Mouse (Mus musculus) gastrocnemius, postnatal 4 days (tissue): ENCODE results near the gene Crtc3. TPM values are rescaled to one million over a fixed set of nuclear protein-coding genes. Genes with fewer than 3 reads are reported as not detected.

Source experiments
- DNase-seq, 2 experiments: peaks; one replicate each; pipeline ENCODE4 v3.0.0; 2021 to 2022; ENCODE audit warnings: low spot score in 2 of 2, mixed read lengths in 2 of 2
- total RNA-seq, 2 experiments: library from RNA; stranded (reverse); gene quantifications; 2 replicates each; pipeline ENCODE4 v1.2.3; 2021

Crtc3 gene
- total RNA-seq, 2 experiments from 2014 or later, result 28.7 to 32.1 TPM

DNA sequence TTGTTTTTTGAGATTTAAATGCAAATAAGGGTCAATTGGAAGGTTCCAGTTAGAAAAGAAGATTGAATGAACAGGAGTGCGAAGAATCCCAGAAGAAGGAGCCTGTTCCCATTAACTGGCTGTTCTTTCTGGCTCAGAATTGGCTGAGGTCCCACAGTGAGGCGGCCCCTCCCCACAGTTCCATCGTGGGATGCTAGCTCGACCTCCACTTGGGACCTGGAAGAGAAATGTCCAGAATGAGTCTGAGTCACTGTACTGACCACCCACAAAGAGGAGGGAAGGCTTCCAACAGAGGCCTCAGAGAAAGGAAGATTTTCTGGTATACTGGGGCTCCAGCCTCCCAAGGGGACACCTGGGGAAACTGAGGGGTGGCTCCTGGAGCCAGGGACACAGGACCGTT, 130.1 kb downstream of the Crtc3 start:
- no peak for DNase-seq

DNA sequence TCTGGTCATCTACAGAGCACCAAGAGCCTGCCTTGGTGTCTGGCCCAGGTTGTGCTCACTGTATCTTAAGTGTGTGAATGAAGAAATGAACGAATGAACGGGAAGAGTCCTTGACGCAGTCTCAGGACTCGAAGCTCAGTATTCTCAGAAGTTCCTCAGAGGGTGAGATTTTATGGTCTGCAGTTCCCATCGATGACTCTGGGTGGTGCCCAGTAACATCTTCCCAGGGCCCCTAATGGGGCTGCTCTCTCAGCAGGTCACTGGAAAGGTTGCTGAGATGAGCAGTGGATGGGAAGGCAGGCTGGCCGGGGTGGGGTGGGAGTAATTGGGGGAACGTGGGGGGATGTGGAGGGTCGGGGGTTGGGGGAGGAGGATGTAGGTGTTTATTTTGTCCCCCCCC, 130.6 kb downstream of the Crtc3 start:
- DNase-seq, result no peak

DNA sequence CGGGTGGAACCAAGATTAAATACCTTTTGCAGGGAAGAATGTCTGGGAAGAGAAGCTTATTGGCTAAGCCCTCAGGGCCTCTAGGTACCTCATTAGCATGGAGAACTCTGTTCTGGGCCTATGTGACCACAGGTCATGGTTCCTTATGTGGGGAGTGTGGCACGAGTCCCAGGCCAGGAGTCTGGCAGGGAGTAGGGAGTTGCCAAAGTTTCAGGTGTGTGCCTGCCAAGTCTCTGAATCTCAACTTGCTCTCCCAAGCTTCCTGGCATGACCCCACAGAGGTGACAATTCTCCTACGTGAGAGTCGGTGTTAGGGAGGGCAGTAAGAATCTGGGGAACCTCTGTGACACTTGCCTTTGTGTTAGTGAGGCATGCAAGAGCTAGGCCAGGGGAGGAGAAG, 131.5 kb downstream of the Crtc3 start:
- DNase-seq, result no peak

DNA sequence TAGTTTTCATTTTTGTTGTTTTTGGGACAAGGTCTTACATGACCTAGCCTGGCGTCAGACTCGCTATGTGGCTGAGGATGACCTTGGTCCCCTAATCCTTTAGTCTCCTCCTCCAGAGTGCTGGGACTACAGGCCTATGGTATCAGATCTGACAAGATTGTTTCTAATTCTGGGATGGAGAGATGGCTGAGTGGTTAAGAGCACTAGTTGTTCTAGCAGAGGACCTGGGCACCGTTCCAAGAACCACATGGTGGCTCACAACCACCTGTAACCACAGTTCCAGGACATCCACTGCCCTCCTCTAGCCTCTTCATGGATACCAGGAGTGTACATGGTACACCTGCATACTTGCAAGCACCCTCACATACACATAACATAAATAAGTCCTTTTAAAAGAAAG, 132.5 kb downstream of the Crtc3 start:
- no peak for DNase-seq

DNA sequence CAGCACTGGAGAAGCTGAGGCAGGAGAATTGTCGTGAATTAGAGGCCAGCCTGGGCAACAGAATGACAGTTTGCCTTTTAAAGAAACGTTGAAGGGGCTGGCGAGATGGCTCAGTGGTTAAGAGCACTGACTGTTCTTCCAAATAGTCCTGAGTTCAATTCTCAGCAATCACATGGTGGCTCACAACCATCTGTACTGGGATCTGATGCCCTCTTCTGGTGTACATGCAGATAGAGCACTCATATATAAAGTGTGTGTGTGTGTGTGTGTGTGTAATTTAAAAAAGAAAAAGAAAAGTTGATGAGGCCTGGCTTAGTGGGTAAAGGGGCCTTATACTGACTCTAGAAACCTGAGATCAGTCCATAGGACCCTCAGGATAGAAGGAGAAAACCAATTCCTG, 133.5 kb downstream of the Crtc3 start:
- DNase-seq, result no peak

DNA sequence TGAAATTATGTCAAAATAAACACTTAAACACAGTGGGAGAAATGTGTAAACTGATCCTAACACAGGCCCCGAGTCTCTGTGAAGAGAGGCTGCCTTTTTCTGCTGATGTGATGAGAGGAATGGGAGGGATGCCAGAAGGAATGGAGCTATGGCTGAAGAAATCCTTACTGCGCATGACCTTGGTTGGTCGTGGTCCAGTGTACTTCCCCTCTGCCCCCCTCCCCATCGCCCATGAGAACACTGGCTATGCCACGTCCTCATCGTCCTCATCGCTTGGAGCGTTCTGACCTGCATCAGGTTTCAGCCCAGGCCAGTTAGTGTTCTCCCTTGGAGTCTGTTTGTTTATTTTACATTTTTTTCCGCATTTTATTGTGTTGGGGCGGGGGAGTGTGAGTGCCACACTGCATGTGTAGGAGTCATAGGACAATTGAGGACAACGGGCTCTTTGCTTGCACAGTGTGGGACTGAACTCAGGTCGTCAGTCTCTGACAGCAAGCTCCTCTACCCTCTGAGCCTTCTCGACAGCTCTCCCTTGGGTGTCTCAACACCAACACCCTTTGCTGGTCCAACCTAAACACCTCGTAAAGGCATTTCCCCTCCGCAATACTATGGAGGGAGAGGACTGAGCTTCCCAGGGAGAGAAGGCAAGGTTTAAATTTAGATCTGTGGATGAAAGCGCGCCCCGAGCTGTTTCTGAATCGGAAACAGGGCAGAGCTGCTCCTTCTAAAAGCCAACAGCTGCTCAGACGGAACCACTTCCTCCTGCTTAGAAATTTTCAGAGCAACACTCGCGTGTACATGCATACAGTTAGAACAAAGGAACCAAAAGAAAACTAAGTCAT, 134.3 kb downstream of the Crtc3 start:
- no peak for DNase-seq

DNA sequence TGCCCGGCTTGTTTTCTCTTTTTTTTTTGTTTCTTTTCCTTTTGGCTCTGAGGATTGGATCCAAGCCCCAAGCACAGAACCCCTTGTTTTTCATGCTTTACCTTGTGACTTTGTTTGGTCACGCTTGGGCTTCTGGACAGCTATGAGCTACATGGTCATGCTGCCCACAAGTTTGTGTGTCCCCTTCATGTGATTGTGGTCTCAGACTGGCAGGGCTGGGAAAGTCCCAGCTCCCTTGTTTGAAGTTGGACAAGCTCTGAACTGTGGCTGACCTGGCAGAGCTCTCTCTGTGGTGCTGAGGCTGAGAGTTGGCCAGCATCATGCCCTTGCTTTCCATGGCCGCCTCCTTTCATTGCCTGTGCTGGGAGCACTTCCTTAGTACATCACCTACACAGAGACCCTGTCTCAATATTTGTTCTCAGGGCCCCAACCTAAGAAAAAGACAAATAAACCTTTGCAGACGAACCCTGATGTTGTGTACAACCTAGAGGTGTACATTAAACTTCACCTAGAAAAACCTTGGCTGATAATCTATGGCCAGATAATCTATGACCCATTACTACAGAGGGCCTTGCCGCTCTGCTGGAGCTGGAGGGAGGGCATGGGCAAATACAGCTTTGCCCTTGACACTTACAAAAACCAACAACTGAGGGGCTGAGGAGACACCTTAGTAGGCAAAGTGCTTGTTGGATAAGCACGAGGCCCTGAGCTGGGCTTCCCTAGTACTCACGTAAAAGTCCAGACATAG, 140.0 kb downstream of the Crtc3 start:
- no peak for DNase-seq

DNA sequence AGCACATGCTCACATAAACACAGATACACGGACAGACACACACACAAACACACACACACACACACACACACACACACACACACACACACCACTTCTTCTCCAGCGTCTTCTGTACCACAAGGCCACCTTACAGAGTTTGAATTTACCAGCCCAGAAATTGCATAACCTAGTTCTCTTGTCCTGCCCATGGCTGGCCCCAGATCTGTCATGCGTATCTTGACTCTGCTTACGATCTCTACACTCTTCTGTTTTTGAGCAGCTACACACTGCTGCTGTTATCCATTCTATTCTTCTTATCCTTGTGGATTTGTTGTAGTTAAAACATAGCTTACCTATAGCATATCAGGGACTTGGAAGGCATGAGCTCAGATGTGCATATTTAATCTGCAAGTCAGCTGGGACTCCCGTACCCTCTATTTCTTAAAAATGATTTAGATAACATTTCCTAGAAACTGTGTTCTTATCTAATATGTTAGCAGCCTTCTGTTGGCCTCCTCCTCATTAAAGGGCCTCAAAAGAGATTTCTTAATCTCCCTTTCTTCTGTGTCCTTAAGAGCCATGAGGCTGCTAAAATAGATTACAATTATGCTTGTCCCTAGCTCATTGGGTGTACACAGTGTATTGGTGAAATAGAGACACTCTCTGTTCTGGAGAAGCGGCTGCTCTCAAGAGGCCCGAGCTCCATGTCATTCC, 146.4 kb downstream of the Crtc3 start:
- no peak for DNase-seq

DNA sequence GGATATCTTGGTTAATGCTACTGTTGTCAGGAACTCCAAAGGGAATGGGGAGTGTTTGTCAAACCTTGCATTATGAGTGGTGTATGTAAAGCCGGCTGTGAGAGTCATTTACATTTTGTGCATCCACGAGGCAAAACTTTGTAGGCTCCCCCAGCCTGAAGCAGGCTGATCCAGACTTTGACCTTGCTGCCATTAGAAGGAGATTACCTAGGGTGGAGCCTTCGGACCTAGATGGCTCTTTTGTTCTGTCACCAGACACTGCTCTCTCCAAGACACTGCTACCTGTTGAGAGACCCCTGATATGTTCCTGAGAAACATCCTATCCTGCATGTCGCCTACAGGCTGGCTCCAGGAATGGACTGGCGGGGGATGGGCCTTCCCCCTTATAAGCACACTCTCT, 149.1 kb downstream of the Crtc3 start:
- DNase-seq, result no peak

Other genes with a start within 250 kb of the Crtc3 start
- gene Blm, start 153.8 kb downstream of the Crtc3 start, total RNA-seq, result 10 to 100 TPM in 1 of 2 experiments, 1 to 10 TPM in 1; 8.3 to 10.7 TPM
- gene Iqgap1, start 137.1 kb upstream of the Crtc3 start, total RNA-seq, result 10 to 100 TPM; 80.1 to 83.1 TPM
- gene Zscan2, start 172.0 kb upstream of the Crtc3 start, total RNA-seq, result 1 to 10 TPM; 5.5 TPM
- gene Wdr73, start 212.4 kb upstream of the Crtc3 start, total RNA-seq, result 1 to 10 TPM; 9.1 to 9.5 TPM
- 1 to 10 TPM; 2.5 to 4.9 TPM for gene Nmb, start 216.2 kb upstream of the Crtc3 start, total RNA-seq